Mouse (Mus musculus): ENCODE measurements at regions not wholly inside any gene's neighbourhood (a gene's known extent, or its start where the extent isn't known, plus 50 kb on each side); places are given as distances from the start of the nearest gene placed in this dataset.
"Not testable (repeated sequence)": the region's sequence is repeated elsewhere in the genome, so short reads cannot be mapped to it uniquely, and the experiment has no call there.

DNA sequence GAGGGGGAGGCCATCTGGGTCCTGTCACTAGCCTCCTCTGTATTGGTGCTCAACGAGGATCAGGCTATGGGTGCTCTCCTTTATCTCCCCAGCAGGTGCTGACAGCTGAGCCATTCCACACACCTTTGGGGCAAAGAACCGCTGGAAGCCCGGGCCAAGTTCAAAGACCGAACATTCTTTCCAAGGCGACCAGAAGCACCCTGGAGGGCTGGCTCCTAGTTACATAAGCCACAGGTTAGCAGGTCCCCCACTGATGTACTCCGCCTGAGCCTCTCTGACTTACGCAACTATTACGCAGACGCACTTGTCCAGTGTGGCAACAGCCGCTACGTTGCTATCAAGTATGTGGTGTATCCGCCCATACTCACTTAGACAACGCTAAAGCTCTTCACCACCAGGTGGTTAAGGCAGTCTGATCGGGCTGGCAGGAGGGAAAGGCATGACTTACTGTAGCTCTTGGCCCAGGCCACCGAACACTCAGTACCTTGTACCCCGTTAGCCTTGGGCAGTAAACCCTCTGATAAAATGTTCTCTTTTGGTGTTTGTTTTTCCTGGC lies 69.2 kb downstream of the Gm33543 start:
- peak; percentile 68 for DNase-seq (ENCODE audit: low spot score)
- intact Hi-C loops (cut with DNase I): loop anchor here (1.0 to 10.0 kb wide), 3 partner anchors 51 to 132 kb away; no protein-coding TSS in a partner anchor

DNA sequence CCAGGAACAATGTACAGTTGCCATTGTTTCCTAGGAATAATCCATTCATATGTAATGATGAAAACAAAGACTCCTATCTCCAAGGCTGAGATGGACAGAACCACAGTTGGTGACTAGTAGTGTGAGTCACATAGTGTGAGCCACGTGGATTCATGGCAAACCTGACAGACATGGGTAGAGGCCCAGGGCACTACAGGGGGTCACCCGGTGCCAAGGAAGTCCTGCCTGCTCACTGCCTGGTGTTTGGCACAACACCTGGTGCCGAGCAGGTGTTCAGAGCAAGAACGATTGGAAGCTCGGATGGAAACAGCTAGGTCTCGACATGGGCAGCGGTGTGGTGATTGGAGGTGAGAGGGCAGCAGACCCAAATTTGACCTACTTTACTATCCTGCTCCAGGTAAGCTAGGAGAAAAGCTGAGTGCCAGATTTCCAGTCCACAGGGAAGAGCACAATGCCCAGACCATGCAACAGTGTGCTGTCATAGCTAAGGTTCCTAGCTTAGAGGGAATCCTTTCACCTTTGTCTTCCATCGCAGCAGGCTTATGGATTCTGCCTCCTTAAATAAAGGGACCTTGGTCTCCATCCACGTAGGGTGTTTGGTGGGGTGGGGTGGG lies 69.8 kb downstream of the Gm33543 start:
- DNase-seq (ENCODE audit: low spot score): peak; percentile 6
- intact Hi-C loops (cut with DNase I): loop anchor here (1.0 to 10.0 kb wide), 3 partner anchors 52 to 132 kb away; no protein-coding TSS in a partner anchor

DNA sequence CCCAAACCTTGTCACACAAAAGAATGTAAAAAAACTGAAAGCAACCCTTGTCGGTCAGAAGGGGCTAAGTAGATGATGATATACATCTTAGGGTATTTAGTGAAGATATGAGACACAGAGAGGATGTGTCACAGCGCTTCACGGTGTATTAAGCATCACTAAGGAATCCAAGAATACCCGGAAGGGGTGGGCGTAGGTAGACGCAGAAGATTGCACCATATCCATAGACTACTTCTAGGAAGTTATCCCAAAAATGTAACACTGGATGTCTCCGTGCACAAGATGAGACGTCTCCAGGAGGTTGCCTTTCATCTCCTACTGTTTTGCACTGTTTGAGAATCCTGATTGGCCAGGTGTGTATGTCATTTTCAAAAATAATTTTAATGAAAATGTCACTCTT lies 73.8 kb downstream of the Gm33543 start:
- DNase-seq (ENCODE audit: low spot score): no peak
- intact Hi-C loops (cut with DNase I): loop anchor here (5.0 kb wide), 1 partner anchor 77 kb away; no protein-coding TSS in a partner anchor

DNA sequence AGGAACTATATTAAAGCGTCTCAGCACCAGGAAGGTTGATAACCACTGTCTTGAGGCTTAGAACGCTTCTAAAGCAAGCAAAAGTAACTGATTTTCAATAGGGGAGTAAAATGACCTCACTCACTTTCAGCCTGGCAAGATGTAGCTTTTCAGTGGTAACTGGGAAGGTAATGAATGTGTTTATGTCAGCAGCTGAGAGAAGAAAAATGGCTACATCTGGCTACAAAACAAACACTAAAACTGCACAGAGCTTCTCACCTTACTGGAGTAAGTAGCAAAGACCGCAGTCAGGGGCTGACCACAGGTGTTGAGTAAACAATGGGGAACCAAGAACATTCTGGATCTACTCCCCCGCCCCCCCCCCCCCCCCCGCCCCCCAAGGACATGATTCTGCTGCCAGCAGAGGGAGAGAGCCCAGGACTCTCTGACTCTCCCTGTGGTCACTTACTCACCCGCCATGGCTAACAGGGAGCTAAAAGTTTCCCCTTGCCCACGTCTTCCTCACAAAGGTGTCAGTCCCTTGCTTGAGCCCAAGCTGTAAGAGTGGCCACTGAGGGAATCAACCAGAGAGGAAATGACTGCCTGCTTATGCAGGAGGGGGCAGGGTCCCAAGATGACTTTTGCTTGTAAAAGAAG lies 75.1 kb downstream of the Gm33543 start:
- intact Hi-C loops (cut with DNase I): loop anchor here (5.0 kb wide), 1 partner anchor 75 kb away; no protein-coding TSS in a partner anchor
- DNase-seq (ENCODE audit: low spot score): no peak

DNA sequence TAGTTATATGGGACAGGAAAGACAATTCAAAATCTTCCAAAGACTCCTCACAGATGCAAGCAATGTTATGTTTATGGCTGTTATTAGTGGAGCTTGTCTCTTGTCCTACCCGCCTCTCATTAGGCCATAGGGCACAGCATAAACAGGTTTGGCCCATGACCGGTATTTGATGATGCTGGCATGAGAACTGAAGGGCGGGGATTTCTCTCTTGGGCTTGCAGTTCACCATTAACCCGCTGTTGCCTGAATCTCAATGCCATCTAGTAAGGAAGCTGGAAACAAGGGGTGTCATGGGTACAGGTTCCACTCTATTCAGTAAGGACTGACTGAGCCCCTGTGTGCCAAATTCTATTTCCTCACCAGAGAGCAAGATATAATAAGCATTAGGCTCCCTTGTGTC lies 78.6 kb downstream of the Gm33543 start:
- no peak for DNase-seq (ENCODE audit: low spot score)
- intact Hi-C loops (cut with DNase I): no loop called here

DNA sequence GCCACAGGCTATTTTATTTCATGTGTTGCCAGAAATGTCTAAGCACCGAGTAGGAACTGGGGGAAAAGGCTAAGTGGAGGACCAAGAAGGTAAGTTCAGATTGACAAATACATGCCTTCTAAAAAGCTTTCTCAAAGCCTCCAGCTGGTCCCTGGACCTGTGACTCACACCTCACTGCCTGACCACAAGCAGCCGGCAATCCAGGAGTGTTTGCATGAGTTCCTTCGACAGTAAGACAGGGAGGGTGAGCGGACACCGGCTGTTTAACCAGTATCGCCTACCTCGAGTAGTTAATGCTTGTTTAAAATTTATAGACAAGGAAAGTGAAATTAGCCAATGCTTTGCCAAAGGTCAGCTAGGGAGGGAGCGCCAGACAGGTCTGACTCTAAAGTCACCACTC lies 80.1 kb downstream of the Gm33543 start:
- intact Hi-C loops (cut with DNase I): no loop called here

DNA sequence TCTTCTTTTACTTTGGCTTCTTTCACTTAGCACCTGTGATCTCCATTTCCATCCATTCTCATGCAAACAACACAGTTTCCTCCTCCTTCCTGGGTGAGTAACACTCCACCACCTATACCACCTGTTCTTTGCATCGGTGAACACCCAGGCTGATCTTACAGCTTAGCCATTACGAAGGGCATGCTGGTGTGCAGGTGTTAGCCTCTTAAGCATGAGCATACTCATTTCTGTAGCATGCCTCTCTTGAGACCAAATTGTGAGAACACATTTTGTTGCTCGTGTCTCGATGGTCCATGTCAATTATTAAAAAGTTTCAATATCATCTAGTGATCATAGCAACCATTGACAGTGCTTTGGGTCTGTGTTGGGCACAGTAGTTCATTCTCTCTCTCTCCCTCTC lies 80.8 kb downstream of the Gm33543 start:
- intact Hi-C loops (cut with DNase I): no loop called here

More for the DNA sequence above, 80.1 kb downstream of the Gm33543 start:
- DNase-seq (ENCODE audit: low spot score): no peak

DNA sequence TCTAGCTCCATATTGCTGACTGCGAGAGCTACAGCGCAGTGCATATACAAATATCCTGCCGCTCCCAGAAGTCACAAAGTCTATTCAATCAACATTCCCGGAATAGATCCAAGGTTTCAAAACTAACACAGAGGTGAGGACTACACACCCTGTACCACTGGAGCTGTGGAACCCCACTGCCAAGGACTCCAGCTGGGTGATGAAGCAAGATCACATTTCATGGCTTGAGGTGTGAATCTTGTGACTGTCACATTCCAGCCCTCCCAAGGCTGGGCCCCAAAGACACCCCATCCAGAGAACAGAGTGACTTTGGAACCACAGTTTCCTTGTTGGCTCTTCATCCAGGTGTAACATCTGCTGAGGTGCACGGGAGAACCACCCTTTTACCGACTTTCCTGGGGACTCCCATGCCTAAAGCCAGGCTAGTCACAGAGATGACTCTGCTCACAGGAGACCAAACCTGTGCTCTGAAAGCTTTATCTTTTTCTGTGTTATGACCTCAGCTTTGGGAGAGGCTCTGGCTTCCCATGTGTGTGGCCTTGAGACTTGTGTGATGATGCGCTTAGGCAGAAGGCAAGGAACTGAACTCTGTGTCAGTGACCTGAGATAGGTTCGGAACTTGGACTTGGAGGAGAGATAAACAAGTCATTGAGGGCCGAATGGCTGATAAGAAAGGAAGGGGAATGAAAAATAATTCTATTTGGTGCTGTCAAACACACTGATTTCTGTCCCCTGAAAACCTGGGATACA lies 82.4 kb downstream of the Gm33543 start:
- intact Hi-C loops (cut with DNase I): no loop called here
- no peak for DNase-seq (ENCODE audit: low spot score)

More for the DNA sequence above, 80.8 kb downstream of the Gm33543 start:
- DNase-seq (ENCODE audit: low spot score): no peak

DNA sequence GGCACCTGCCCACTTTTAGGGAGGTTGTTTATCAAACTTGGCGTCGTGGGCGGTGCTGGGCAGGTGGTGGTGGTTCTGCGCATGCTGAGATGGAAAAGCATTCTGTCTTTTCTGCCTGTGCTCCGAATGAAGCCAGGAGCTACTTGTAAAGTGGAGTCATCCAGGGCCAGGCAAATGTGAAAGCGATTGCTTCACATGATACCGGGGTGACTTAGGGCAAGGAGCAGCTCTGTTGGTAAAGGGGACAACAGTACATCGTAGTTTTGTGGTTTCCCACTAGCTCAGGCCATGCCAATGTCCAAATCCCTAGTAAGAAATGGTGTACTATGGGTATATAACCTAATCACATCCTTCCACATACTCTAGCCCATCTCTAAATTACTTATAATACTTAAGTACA lies 84.5 kb downstream of the Gm33543 start:
- no peak for DNase-seq (ENCODE audit: low spot score)
- intact Hi-C loops (cut with DNase I): no loop called here

DNA sequence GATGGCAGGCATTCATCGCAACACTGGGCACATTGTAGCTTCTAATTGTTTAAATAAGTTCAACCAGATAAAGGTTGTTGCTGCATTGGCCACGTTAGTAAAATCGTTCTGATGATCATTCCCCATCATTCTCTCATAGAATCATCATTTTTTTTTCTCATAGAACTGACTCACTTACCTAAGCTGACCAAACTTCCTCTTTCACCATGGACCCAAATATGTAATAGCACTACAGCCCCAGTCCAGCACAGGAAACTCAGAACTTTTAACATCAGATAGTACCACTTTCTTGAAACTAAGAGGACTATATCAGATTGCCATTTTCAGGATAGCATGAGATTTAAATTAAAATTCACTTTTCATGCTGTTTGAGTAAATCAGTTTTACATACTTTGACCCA lies 82.2 kb upstream of the Anapc15-ps start:
- no peak for DNase-seq (ENCODE audit: low spot score)
- intact Hi-C loops (cut with DNase I): no loop called here

DNA sequence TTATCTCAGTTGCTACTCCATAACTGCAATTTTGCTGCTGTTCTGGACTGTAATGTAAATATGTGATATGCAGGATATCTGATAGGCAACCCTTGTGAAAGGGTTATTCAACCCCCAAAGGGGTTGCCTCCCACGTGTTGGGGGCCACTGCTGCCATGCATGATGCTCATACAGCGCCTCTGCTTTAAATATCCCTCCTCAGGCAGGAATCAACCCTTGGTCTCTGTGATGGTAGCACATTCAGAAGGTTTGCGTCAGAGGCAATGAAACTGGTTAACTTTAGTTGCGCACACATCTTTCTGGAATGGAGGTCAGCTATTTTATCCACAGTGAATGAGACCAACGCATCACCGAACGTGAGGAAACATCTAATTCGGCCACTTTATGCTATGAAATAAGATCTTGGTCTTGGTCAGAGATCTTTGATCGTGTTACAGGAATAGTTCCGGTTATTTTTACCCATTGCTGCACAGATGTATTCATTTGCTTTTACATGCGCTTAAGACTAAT lies 80.2 kb upstream of the Anapc15-ps start:
- intact Hi-C loops (cut with DNase I): no loop called here
- DNase-seq (ENCODE audit: low spot score): no peak

DNA sequence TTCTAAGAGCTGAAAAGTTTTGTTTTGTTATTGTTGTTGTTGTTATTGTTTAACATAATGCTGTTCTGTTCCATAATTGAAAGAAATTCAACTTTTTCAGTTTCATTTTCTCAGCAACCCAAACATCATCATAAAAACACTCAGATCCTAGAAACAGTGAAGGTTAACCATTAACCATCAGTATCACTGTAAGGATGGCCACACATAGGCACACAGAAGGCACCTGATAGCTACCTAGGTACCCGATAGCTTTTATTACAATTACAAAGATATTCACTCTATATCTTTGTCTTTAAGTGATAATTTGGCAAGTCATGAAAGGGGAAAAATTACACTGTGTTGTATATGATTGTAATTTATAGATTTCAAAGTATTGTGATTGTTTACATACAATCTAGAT lies 75.1 kb upstream of the Anapc15-ps start:
- intact Hi-C loops (cut with DNase I): no loop called here
- no peak for DNase-seq (ENCODE audit: low spot score)

DNA sequence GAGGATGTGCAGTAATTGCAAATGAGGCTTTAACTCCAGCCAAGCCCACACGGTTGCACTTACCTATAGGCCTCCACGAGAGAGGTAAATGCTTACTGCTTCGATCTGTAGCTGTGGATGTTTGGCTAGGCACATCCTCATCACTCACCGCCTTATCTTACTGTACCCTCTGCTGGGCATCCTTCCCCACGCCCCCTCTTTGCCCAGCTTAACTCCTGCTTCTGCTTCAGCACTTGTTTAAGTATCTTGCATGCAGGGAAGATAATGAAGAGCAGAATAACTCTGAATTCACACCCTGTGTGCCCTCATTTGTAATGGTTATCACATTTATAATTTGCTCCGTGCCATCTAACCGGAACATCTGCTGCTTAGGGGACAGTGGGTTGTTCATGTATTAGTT lies 74.7 kb upstream of the Anapc15-ps start:
- no peak for DNase-seq (ENCODE audit: low spot score)
- intact Hi-C loops (cut with DNase I): no loop called here

DNA sequence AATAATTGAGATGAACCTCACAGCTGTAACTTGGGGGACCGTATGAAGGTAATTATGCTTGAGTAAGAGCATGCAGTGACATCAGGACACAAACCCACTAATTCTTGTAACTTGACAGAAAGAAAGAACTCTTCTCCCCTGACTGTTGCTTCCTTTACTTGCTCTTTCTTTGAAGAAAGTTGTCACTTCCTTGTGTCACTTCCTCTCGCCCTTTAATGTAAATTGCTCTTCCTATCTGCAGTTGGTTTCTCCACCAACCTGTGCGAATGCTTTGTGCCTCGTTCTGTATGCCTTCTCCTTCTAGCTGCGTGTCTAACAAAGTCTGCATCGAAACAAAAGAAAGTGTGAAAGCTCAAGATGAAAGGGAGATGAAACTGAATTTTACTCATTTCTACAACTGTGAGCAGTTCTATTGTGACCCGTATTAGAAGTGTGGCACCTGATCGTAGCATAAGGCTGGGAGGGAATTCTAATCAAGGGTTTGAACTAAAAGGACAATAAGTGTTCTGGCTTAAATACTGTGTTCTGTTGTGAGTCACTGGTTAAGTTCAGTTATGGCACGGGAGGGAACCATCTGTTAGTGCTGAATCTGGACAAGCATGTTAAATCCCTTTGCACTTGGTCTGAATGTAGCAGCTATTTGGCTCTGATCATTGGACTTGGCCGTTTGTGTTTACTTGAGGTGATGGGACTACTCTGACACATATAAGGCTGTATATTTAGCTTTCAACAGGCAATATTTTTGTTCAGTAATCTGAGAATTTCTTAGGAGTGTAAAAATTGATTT lies 72.8 kb upstream of the Anapc15-ps start:
- intact Hi-C loops (cut with DNase I): no loop called here
- no peak for DNase-seq (ENCODE audit: low spot score)

DNA sequence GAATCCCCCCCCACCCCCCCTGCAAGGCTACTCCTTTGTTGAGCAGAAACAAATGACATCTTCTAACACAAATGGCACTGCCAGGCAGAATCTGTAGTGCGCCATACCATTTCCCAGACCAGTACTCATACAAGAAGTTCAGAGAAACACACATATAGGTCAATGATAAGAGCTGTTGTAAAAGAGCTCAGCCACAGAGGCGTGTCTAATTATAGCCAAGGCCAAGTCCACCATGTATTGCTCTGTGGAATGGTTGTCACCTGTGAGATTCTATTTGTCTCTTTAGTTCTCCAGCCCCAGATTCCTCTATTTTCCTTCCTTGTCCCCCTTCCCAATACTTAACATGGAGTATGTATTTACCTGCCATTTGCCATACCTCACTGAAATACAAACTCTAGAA lies 72.0 kb upstream of the Anapc15-ps start:
- intact Hi-C loops (cut with DNase I): no loop called here
- DNase-seq (ENCODE audit: low spot score): no peak

DNA sequence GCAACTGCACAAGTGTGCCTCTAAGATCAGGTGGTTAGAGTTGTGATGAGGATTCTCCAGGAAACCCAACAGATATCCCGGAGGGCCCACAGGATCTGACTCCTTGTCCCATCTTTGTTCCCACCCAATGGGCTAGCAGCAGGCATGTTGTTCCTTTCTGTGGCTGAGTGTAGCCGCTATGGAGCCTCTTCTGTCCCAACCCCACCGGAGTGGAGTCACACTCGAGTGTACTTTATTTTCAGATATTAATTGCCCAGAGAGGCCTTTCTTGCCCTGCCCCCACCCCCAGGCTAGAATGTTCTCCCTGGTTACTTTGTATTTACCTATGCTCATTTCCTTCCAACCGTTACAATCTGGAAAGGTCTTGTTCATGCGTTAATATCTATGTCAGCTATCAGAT lies 70.4 kb upstream of the Anapc15-ps start:
- intact Hi-C loops (cut with DNase I): no loop called here
- DNase-seq (ENCODE audit: low spot score): no peak

DNA sequence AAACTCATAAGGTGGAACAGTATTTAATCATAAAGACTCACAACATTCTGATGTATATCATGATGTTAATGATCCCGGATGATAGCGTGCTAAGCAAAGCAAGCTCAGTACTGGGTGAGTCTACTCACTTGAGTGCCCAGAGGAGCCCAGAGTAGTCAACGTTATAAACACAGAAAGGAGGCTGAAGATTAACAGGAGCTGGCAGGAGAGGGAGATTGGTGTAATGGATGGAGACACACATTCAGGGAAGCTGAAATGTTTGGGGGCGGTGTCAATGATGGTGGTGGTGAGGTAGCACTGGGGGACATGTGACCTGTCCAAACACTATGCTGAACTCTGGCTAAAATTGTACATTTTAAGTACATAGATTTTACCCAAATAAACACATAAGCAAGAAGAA lies 66.2 kb upstream of the Anapc15-ps start:
- intact Hi-C loops (cut with DNase I): no loop called here
- no peak for DNase-seq (ENCODE audit: low spot score)

DNA sequence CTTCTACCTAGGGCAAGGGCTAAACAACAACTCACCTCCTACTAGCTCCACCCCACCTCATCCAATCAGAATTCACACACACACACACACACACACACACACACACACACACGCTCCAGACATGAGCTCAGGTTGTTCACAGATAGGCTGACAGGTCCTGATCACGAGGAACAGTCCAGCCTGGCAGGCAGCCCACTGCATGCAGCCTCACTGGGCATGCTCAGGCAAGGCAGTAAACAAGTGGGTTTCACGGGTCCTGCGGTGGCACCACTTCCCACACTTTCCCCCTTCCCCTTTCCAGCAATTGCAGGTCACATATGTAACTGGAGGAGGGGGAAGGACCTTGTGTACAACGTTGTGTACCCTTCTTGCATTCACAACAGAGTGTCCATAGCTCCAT lies 63.5 kb upstream of the Anapc15-ps start:
- DNase-seq (ENCODE audit: low spot score); intact Hi-C loops (cut with DNase I): not testable (repeated sequence)

DNA sequence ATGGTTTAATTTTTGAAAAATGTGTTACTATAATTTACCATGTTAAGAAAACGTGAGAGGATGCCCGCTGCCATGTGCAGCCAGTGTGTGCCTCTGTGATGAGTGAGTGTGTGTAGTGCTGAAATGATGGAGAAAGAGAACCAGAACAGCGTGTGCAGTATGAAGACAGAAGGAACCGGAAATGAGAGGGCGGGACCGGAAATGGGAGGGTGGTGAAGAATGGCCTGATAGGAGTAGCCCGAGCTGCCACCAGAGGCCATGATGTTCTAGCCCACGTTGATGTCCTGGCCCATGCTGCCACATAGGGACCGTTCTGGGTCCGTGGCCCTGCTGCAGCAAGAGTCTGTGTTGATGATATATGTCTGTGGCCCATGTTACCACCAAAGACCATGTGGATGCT lies 57.8 kb upstream of the Anapc15-ps start:
- intact Hi-C loops (cut with DNase I): no loop called here
- DNase-seq (ENCODE audit: low spot score): no peak

DNA sequence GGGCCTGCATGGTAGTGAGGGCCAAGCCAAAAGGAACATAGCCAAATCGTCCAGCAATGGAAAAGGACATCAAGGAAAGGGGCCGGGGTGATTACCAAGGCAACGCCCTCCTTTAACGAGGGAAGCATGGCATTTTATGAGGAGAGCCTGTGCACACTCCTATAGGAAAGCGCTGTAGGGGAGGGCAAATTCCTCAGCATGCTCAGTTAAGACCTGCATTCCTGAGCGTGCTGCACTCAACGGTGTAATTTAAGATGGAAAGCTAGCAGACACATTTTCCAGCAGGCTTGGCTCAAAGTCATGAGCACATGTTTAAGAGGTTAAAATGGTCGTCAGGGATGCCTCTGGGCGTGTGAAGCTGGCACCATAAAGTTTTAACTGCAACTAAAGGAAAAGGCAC lies 56.6 kb upstream of the Anapc15-ps start:
- DNase-seq (ENCODE audit: low spot score): no peak
- intact Hi-C loops (cut with DNase I): no loop called here

All from heart, postnatal 25 days (tissue).